Mouse (Mus musculus): ENCODE results near the gene Filip1l.

DNA sequence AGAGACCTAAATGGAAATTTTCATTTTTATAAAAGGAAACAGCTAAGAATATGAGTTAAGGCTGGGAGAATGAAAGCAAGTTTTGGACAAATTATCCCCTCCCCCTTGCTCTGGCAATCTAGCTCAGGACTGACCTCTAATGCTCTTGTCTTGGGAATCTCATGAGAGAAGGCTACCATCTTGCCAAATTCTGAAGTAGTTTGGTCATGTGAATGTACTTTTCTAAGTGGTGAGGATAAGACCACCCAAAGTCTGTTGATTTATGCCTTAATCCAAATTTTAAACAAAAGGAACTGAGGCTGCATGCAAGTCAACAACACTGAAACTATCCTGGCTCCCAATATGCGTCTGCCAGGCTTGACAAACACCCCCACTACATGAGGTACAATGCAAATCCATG lies 155.5 kb downstream of the Filip1l start:
- TF ChIP-seq ZC3H11A (IDR thresholded peaks at IDR 0.05; ENCODE audit: borderline replicate concordance, low read depth, low read length) (no peak), HCFC1 (IDR thresholded peaks at IDR 0.05; ENCODE audit: borderline replicate concordance, insufficient read depth, low read length) (no peak), MAFK (IDR thresholded peaks at IDR 0.05; ENCODE audit: insufficient read depth, low read depth, low read length) (no peak), CHD2 (IDR thresholded peaks at IDR 0.05; ENCODE audit: low read depth, low read length) (no peak)
